In genomic region chr11:20158879-20159278, GRCm38 (mm10) we compare ENCODE assay signal across 18 mouse cellular contexts. TPM values are rescaled to one million over a fixed set of nuclear protein-coding genes. Genes with fewer than 3 reads are reported as not detected.
DNase-seq lines count a peak whose midpoint lies in the region; ATAC-seq and TF ChIP-seq lines count a peak whose summit lies in the region.
"Had no signal": no experiment of that assay in that cellular context is flagged by ENCODE, and none has a peak within 500 bp of the region (broad histone marks: within the 10 kb centered on the region; RNA-seq: fewer than 3 reads in every experiment).

No protein-coding gene starts in this region.

- H3K9me3 ChIP-seq in heart, postnatal 0 days (replicated peaks; ENCODE audit: control insufficient read depth, low read length) = no peaks in the 10 kb centered on the region
- no peaks in the 10 kb centered on the region for H3K9me3 ChIP-seq in heart, embryonic 11.5 days (replicated peaks; ENCODE audit: control insufficient read depth, low read length)
- H3K9me3 ChIP-seq: embryonic facial prominence, embryonic 12.5 days; forebrain, embryonic 15.5 days; hindbrain, embryonic 13.5 days had no signal

- peak; percentile 20 for DNase-seq in heart, postnatal 0 days (ENCODE audit: low spot score)
- no peak for DNase-seq in embryo, embryonic 9.5 days (ENCODE audit: extremely low spot score)
- DNase-seq: adrenal gland, postnatal 10 days; cerebellum, adult 18-20 months; cerebellum, postnatal 10 days; embryo, embryonic 11 days; gastrocnemius, postnatal 36 days; kidney, adult 2 months had no signal

- H3K4me2 ChIP-seq in heart, postnatal 0 days (ENCODE audit: low read depth, low read length) = no peak overlapping the region
- H3K4me2 ChIP-seq in heart, embryonic 11.5 days = no peak overlapping the region
- H3K4me2 ChIP-seq: embryonic facial prominence, embryonic 12.5 days; forebrain, embryonic 15.5 days; hindbrain, embryonic 13.5 days had no signal

- H3K4me3 ChIP-seq in heart, postnatal 0 days (ENCODE audit: low read depth, low read length) = no peak overlapping the region
- no peak overlapping the region for H3K4me3 ChIP-seq in heart, embryonic 11.5 days (ENCODE audit: low read depth, low read length)
- H3K4me3 ChIP-seq in bone marrow macrophage, adult 2 months (ENCODE audit: insufficient read depth, low read length) = no peak overlapping the region
- H3K4me3 ChIP-seq: embryonic facial prominence, embryonic 12.5 days; forebrain, embryonic 15.5 days; heart, adult 2 months; hindbrain, embryonic 13.5 days had no signal

- no peak for TF ChIP-seq CTCF in heart, postnatal 0 days (IDR thresholded peaks at IDR 0.05; ENCODE audit: low read depth)
- TF ChIP-seq CTCF in bone marrow macrophage, adult 2 months (IDR thresholded peaks at IDR 0.05; ENCODE audit: low read depth, low read length) = no peak

- no peaks in the 10 kb centered on the region for H3K36me3 ChIP-seq in heart, postnatal 0 days (replicated peaks; ENCODE audit: control insufficient read depth, insufficient read depth, low read length)
- no peaks in the 10 kb centered on the region for H3K36me3 ChIP-seq in heart, embryonic 11.5 days (ENCODE audit: control insufficient read depth, insufficient read depth, low read length)
- H3K36me3 ChIP-seq: embryonic facial prominence, embryonic 12.5 days; forebrain, embryonic 15.5 days; hindbrain, embryonic 13.5 days had no signal

- no peak for TF ChIP-seq POLR2A in bone marrow macrophage, adult 2 months (IDR thresholded peaks at IDR 0.05; ENCODE audit: borderline replicate concordance, low read depth, low read length)

- no peak for TF ChIP-seq EP300 in heart, postnatal 0 days (IDR thresholded peaks at IDR 0.05; ENCODE audit: low read depth)

- H3K27me3 ChIP-seq in heart, postnatal 0 days (ENCODE audit: control insufficient read depth, insufficient read depth, low read length) = no peaks in the 10 kb centered on the region
- H3K27me3 ChIP-seq in heart, embryonic 11.5 days (ENCODE audit: control insufficient read depth, insufficient read depth, low read length) = no peaks in the 10 kb centered on the region
- H3K27me3 ChIP-seq: CH12.LX; embryonic facial prominence, embryonic 12.5 days; forebrain, embryonic 15.5 days; hindbrain, embryonic 13.5 days had no signal

- ATAC-seq in heart, postnatal 0 days (ENCODE audit: insufficient read depth, low read depth) = no peak
- ATAC-seq in heart, embryonic 11.5 days (replicated peaks; ENCODE audit: insufficient number of reproducible peaks, low FRiP score, low TSS enrichment) = no peak
- ATAC-seq in megakaryocyte, adult 5-6 weeks (ENCODE audit: poor library complexity, severe bottlenecking) = peak; percentile 96
- ATAC-seq in inflammation-experienced regulatory T-cells, adult 6 months = no peak
- ATAC-seq: forebrain, embryonic 15.5 days; intestine, embryonic 16.5 days had no signal

- H3K27ac ChIP-seq in heart, postnatal 0 days (ENCODE audit: low read depth) = no peak overlapping the region
- no peak overlapping the region for H3K27ac ChIP-seq in heart, embryonic 11.5 days (ENCODE audit: low read depth, low read length)
- H3K27ac ChIP-seq in bone marrow macrophage, adult 2 months (ENCODE audit: insufficient read depth, low read depth, low read length) = peak overlapping the region; percentile 41
- H3K27ac ChIP-seq: embryonic facial prominence, embryonic 12.5 days; forebrain, embryonic 15.5 days; heart, adult 2 months; hindbrain, embryonic 13.5 days had no signal

- no peak overlapping the region for H3K9ac ChIP-seq in heart, postnatal 0 days (replicated peaks; ENCODE audit: low read depth, low read length)
- H3K9ac ChIP-seq in heart, embryonic 11.5 days (ENCODE audit: low read depth, low read length) = no peak overlapping the region
- H3K9ac ChIP-seq: embryonic facial prominence, embryonic 12.5 days; forebrain, embryonic 15.5 days; hindbrain, embryonic 13.5 days had no signal

- no peaks in the 10 kb centered on the region for H3K4me1 ChIP-seq in heart, postnatal 0 days (ENCODE audit: control insufficient read depth, insufficient read depth)
- no peaks in the 10 kb centered on the region for H3K4me1 ChIP-seq in heart, embryonic 11.5 days (ENCODE audit: control insufficient read depth, insufficient read depth, low read length)
- H3K4me1 ChIP-seq in bone marrow macrophage, adult 2 months (ENCODE audit: control insufficient read depth, insufficient read depth, low read length) = peaks cover 16% of the 10 kb centered on the region
- H3K4me1 ChIP-seq: embryonic facial prominence, embryonic 12.5 days; forebrain, embryonic 15.5 days; hindbrain, embryonic 13.5 days had no signal

RNA-seq across cellular contexts. Expression of gene Rab1a, which starts 42.4 kb away (rescaled TPM):
- 55.8 and 73.9 TPM in 2 replicates for total RNA-seq in heart, postnatal 0 days (2014; rRNA removed; ENCODE audit: low replicate concordance)
- 219 and 226 TPM in 2 replicates for polyA plus RNA-seq in heart, postnatal 0 days (2015; fragmentation: Nextera tagmentation; extraction: Ambion mirVana)
- polyA plus RNA-seq in heart, embryonic 11.5 days (2014; fragmentation: Nextera tagmentation; extraction: Ambion mirVana) = 197 and 209 TPM in 2 replicates
- 272 and 290 TPM in 2 replicates for polyA plus RNA-seq in bone marrow macrophage, adult 2 months (2012; ENCODE audit: insufficient read depth, insufficient read length, missing spikeins)
- total RNA-seq in megakaryocyte, adult 5-6 weeks (2015) = 180 and 218 TPM in 2 replicates
- total RNA-seq in megakaryocyte, adult 5-6 weeks (2017) = 91.3 and 119 TPM in 2 replicates
- 100 to 1,000 TPM in 1 of 3 experiments, 10 to 100 TPM in 2; 84.7 to 147 (median 85.4) TPM for polyA plus RNA-seq in inflammation-experienced regulatory T-cells, adult 6 months (2017; shearing (Covaris generic))

RNA-seq across cellular contexts. Expression of gene Actr2, which starts 46.2 kb away (rescaled TPM):
- total RNA-seq in heart, postnatal 0 days (2014; rRNA removed; ENCODE audit: low replicate concordance) = 18.4 and 25.2 TPM in 2 replicates
- polyA plus RNA-seq in heart, postnatal 0 days (2015; fragmentation: Nextera tagmentation; extraction: Ambion mirVana) = 58.8 and 59.7 TPM in 2 replicates
- polyA plus RNA-seq in heart, embryonic 11.5 days (2014; fragmentation: Nextera tagmentation; extraction: Ambion mirVana) = 56.0 and 61.5 TPM in 2 replicates
- polyA plus RNA-seq in bone marrow macrophage, adult 2 months (2012; ENCODE audit: insufficient read depth, insufficient read length, missing spikeins) = 392 and 406 TPM in 2 replicates
- total RNA-seq in megakaryocyte, adult 5-6 weeks (2015) = 366 and 385 TPM in 2 replicates
- total RNA-seq in megakaryocyte, adult 5-6 weeks (2017) = 356 and 454 TPM in 2 replicates
- 100 to 1,000 TPM; 447 to 709 (median 528) TPM for polyA plus RNA-seq in inflammation-experienced regulatory T-cells, adult 6 months (2017; shearing (Covaris generic))
